Mouse (Mus musculus): ENCODE results near the gene Slc6a20b. TPM values are rescaled to one million over a fixed set of nuclear protein-coding genes. Genes with fewer than 3 reads are reported as not detected.

The Slc6a20b gene
- total RNA-seq, 2 experiments from 2014 or later = 0.25 to 0.38 TPM

DNA sequence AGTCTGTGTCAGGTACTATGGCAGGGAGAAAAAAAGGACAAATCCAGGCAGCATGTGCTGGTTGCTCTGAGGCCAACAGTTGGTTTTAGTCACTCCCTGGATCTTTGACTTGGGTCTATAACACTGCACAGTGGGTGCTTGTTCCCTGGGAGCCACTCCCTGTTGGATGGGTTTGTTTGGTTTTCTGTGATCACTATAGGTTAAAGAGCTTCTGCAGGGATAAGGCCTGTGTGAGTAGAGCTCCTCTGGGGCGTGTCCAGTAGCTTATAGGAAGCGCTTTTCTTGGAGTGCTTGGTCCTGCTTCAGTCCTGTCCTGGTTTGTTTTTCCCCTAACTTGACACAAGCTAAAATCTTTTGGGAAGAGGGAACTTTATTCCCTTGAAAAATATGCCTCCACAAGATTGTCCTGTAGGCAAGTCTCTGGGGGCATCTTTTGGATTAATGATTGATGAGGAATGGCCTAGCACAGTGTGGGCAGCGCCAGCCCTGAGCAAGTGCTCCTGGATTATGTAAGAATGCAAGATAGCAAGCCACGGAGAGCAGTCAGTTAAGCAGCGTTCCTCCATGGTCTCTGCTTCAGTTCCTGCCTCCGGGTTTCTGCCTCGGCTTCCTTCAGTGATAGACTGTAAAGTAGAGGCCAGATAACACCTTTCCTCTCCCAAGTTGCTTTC, 43.0 kb downstream of the Slc6a20b start:
- DNase-seq = no peak

GRCm38 (mm10) chr9:123577360-123578192, 54.8 kb downstream of the Slc6a20b start:
- no peak for DNase-seq

DNA sequence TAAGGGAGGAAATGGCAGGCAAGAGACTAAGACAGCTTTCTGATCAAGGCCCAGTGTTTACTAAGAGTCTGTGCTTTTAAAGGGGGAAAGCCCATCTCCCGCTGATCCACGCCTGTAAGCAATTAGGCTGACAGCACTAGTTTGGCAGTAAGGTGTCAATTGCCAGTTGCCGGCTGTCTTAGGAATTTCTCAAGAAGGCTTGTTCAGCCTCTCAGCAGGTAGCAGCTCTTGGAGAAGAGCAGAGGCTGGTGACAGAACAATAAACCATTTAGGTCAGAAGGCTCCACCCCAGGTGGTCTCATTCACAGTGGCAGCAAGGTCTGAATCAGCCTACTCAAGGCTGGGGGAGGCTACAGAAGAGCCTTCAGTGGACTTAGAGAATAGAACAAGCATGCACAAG, 77.8 kb downstream of the Slc6a20b start:
- DNase-seq = no peak

Other genes starting within 250 kb of the Slc6a20b start
- gene Limd1, start 153.9 kb downstream of the Slc6a20b start, total RNA-seq (2021) = 1 to 10 TPM; 7.5 to 7.7 TPM
- gene Sacm1l, start 102.8 kb downstream of the Slc6a20b start, total RNA-seq (2021) = 10 to 100 TPM; 59.3 to 63.7 TPM
- under 1 TPM; 0.23 to 0.32 TPM for gene Ccr9, start 45.9 kb upstream of the Slc6a20b start, total RNA-seq (2021)
- gene Slc6a20a, start 46.3 kb upstream of the Slc6a20b start, total RNA-seq (2021) = 10 to 100 TPM; 10.5 to 16.1 TPM
- 10 to 100 TPM; 65.1 to 65.5 TPM for gene Lztfl1, start 85.1 kb upstream of the Slc6a20b start, total RNA-seq (2021)
- not detected for gene Cxcr6, start 173.9 kb upstream of the Slc6a20b start, total RNA-seq (2021)
- gene Fyco1, start 219.3 kb upstream of the Slc6a20b start, total RNA-seq (2021) = 10 to 100 TPM; 41.3 to 47.8 TPM
- not detected for gene Xcr1, start 229.5 kb upstream of the Slc6a20b start, total RNA-seq (2021)

All from layer of hippocampus, postnatal 36 days (tissue).